Mouse (Mus musculus) MEL (cell line): ENCODE measurements at regions not wholly inside any gene's neighbourhood (a gene's known extent, or its start where the extent isn't known, plus 50 kb on each side); places are given as distances from the start of the nearest gene placed in this dataset.

Experiments used
- CTCF ChIP-seq, 3 experiments: IDR thresholded peaks in 2 of 3; conservative IDR thresholded peaks in 1 of 3; 2 replicates each; pipeline ENCODE4 v1.5.1; 2011 to 2012; ENCODE audit warnings: low read length in 3 of 3, low read depth in 2 of 3, mild to moderate bottlenecking in 2 of 3, improper control_type of control experiment in 1 of 3, inconsistent platforms in 1 of 3, mixed read lengths in 1 of 3, moderate library complexity in 1 of 3; ENCODE audit not compliant: control insufficient read depth in 1 of 3, insufficient read depth in 1 of 3, poor library complexity in 1 of 3, severe bottlenecking in 1 of 3
- EP300 ChIP-seq, 2 experiments: IDR thresholded peaks; 2 replicates each; pipeline ENCODE4 v1.6.1; 2011; ENCODE audit warnings: improper control_type of control experiment in 2 of 2, low read length in 2 of 2, low read depth in 1 of 2, mild to moderate bottlenecking in 1 of 2
- GATA1 ChIP-seq: IDR thresholded peaks from 2 replicates; pipeline ENCODE4 v1.6.1; 2011; ENCODE audit warnings: low read depth, low read length, improper control_type of control experiment
- HCFC1 ChIP-seq: IDR thresholded peaks from 2 replicates; pipeline ENCODE4 v1.6.1; 2012; ENCODE audit warnings: low read depth, mild to moderate bottlenecking, inconsistent platforms, low read length, improper control_type of control experiment, moderate library complexity
- JUND ChIP-seq: IDR thresholded peaks from 2 replicates; pipeline ENCODE4 v1.6.1; 2011; ENCODE audit warnings: low read depth, mild to moderate bottlenecking, improper control_type of control experiment, low read length
- KAT2A ChIP-seq: conservative IDR thresholded peaks from 2 replicates; pipeline ENCODE4 v1.6.1; 2012; ENCODE audit warnings: low read depth, low read length, improper control_type of control experiment, inconsistent platforms
- MAX ChIP-seq: IDR thresholded peaks from 2 replicates; pipeline ENCODE4 v1.6.1; 2011; ENCODE audit warnings: low read length, improper control_type of control experiment
- ZC3H11A ChIP-seq: IDR thresholded peaks from 2 replicates; pipeline ENCODE4 v1.6.1; 2012; ENCODE audit warnings: low read depth, mild to moderate bottlenecking, inconsistent platforms, low read length, improper control_type of control experiment
- ZKSCAN1 ChIP-seq: IDR thresholded peaks from 2 replicates; pipeline ENCODE4 v1.6.1; 2012; ENCODE audit warnings: low read depth, mild to moderate bottlenecking, inconsistent platforms, low read length, improper control_type of control experiment, moderate library complexity

GRCm38 (mm10) chr13:111940275-111940674 lies 131.5 kb upstream of the Map3k1 start:
- TF ChIP-seq MAX = no peak
- no peak for TF ChIP-seq ZKSCAN1
- no peak for TF ChIP-seq HCFC1
- TF ChIP-seq ZC3H11A = no peak; the same call in 1 of the 2 replicates
- peak in 1 of 2 experiments; percentile 41; a peak in 2 of 4 replicates for TF ChIP-seq EP300 (IDR thresholded peaks at IDR 0.05; ENCODE audit: low read depth in 1 of 2, low read length in 2 of 2)
- no peak for TF ChIP-seq GATA1
- no peak for TF ChIP-seq KAT2A
- TF ChIP-seq CTCF (IDR thresholded peaks at IDR 0.05 in 2 of 3, conservative IDR thresholded peaks at IDR 0.05 in 1 of 3; ENCODE audit: control insufficient read depth in 1 of 3, insufficient read depth in 1 of 3, low read depth in 2 of 3, low read length in 3 of 3, poor library complexity in 1 of 3, severe bottlenecking in 1 of 3) = no peak
- TF ChIP-seq JUND = peak; percentile 79; the same call in 1 of the 2 replicates
